Mouse (Mus musculus) right cerebral cortex, postnatal 10 days (tissue): ENCODE measurements around the gene Ufsp2.

Experiments used
- DNase-seq, 2 experiments: peaks; one replicate each; pipeline ENCODE4 v3.0.0; 2021; ENCODE audit warnings: low spot score in 2 of 2

Ufsp2 gene

GRCm38 (mm10) chr8:46010746-46011680, 35.7 kb downstream of the Ufsp2 start:
- DNase-seq, result peak; percentile 44 to 53

GRCm38 (mm10) chr8:46022203-46022602, 46.9 kb downstream of the Ufsp2 start:
- DNase-seq, result no peak

GRCm38 (mm10) chr8:46022758-46023157, 47.4 kb downstream of the Ufsp2 start:
- DNase-seq, result no peak

GRCm38 (mm10) chr8:46024392-46024791, 49.1 kb downstream of the Ufsp2 start:
- no peak for DNase-seq

GRCm38 (mm10) chr8:46036217-46036616, 60.9 kb downstream of the Ufsp2 start:
- DNase-seq, result no peak

- DNase-seq, result no peak
These were observed 64.3 kb downstream of the Ufsp2 start for GRCm38 (mm10) chr8:46039666-46040065.

- DNase-seq, result peak; percentile 34 to 35
These were observed 64.9 kb downstream of the Ufsp2 start for GRCm38 (mm10) chr8:46040260-46040659.
